Mouse (Mus musculus) small intestine, adult 2 months (tissue): ENCODE measurements around the gene Numb. TPM values are rescaled to one million over a fixed set of nuclear protein-coding genes. Genes with fewer than 3 reads are reported as not detected.

ENCODE experiments used
- H3K27ac ChIP-seq: fragments of 200-500 bp; 2 replicates; pipeline ENCODE4 v1.5.1; 2012; ENCODE audit warnings: low read depth, low read length, control low read depth, inconsistent platforms; ENCODE audit not compliant: insufficient read depth
- H3K27me3 ChIP-seq: fragments of 200-500 bp; 2 replicates; pipeline ENCODE4 v1.6.1; 2012; ENCODE audit warnings: mild to moderate bottlenecking, moderate library complexity, low read length, inconsistent platforms; ENCODE audit not compliant: control insufficient read depth, insufficient read depth
- H3K36me3 ChIP-seq: fragments of 200-500 bp; 2 replicates; pipeline ENCODE4 v1.6.1; 2012; ENCODE audit warnings: mild to moderate bottlenecking, low read length, control low read depth, inconsistent platforms; ENCODE audit not compliant: control insufficient read depth, insufficient read depth
- H3K4me1 ChIP-seq: fragments of 200-500 bp; 2 replicates; pipeline ENCODE4 v1.6.1; 2012; ENCODE audit warnings: low read length, inconsistent platforms, mixed read lengths; ENCODE audit not compliant: control insufficient read depth, insufficient read depth, insufficient read length
- H3K4me3 ChIP-seq: fragments of 200-500 bp; 2 replicates; pipeline ENCODE4 v1.5.1; 2012; ENCODE audit warnings: low read depth, mild to moderate bottlenecking, control low read depth, inconsistent platforms, low read length, moderate library complexity
- CTCF ChIP-seq: fragments of 200-500 bp; IDR thresholded peaks from 2 replicates; pipeline ENCODE4 v1.5.1; 2012; ENCODE audit warnings: low read depth, mild to moderate bottlenecking, control low read depth, inconsistent platforms, low read length, moderate library complexity, mixed read lengths; ENCODE audit not compliant: insufficient replicate concordance, insufficient read length; ENCODE audit errors: extremely low read depth
- POLR2A ChIP-seq: fragments of 200-500 bp; IDR thresholded peaks from 2 replicates; pipeline ENCODE4 v1.6.1; 2012; ENCODE audit warnings: low read depth, mild to moderate bottlenecking, control low read depth, inconsistent platforms, low read length, moderate library complexity
- WGBS: fragments of 180-500 bp; shearing (Covaris S2); methylation state at CpG from one replicate; pipeline ENCODE4 v1.1.7; 2018; 5-methylcytosine and 5-hydroxymethylcytosine counted together
- polyA plus RNA-seq: library from polyadenylated mRNA; depleted of rRNA; stranded (reverse); fragments of >200 nt; gene quantifications from 2 replicates; pipeline ENCODE4 v1.2.3, GENCODE M21; 2012

The Numb gene
- polyA plus RNA-seq, 1 experiment: 141 TPM

- Histone ChIP-seq H3K27me3 (no peaks in the 10 kb centered on the region), H3K4me1 (no peaks in the 10 kb centered on the region), H3K36me3 (no peaks in the 10 kb centered on the region), H3K27ac (no peak overlapping the region), H3K4me3 (no peak overlapping the region)
- WGBS: 87% methylated on average over 12 of the region's 12 CpGs
- TF ChIP-seq CTCF (no peak), POLR2A (no peak)
Observed at GRCm38 (mm10) chr12:83775621-83776020, 146.1 kb downstream of the Numb start.

GRCm38 (mm10) chr12:83770418-83771256 lies 151.1 kb downstream of the Numb start:
- H3K27ac ChIP-seq: no peak overlapping the region
- WGBS: 32% methylated on average over 25 of the region's 25 CpGs

GRCm38 (mm10) chr12:83768235-83768899 lies 153.4 kb downstream of the Numb start:
- Histone ChIP-seq H3K27me3 (no peaks in the 10 kb centered on the region; the same call in 1 of the 2 replicates), H3K36me3 (no peaks in the 10 kb centered on the region), H3K4me1 (peaks cover under 1% of the 10 kb centered on the region; the same call in 1 of the 2 replicates), H3K27ac (no peak overlapping the region), H3K4me3 (no peak overlapping the region)
- no peak for TF ChIP-seq CTCF
- TF ChIP-seq POLR2A: no peak
- WGBS: 73% methylated on average over 14 of the region's 14 CpGs

More at GRCm38 (mm10) chr12:83770418-83771256, 151.1 kb downstream of the Numb start:
- Histone ChIP-seq H3K27me3 (no peaks in the 10 kb centered on the region), H3K4me3 (no peak overlapping the region), H3K4me1 (no peaks in the 10 kb centered on the region), H3K36me3 (no peaks in the 10 kb centered on the region)
- TF ChIP-seq POLR2A (no peak), CTCF (peak; percentile 81; the same call in 1 of the 2 replicates)

GRCm38 (mm10) chr12:83767833-83768232 lies 153.9 kb downstream of the Numb start:
- 77% methylated on average over 9 of the region's 9 CpGs for WGBS
- no peak overlapping the region for H3K4me3 ChIP-seq
- TF ChIP-seq POLR2A (no peak), CTCF (no peak)
- H3K36me3 ChIP-seq: no peaks in the 10 kb centered on the region
- H3K4me1 ChIP-seq: peaks cover 2% of the 10 kb centered on the region
- no peak overlapping the region for H3K27ac ChIP-seq
- no peaks in the 10 kb centered on the region; the same call in 1 of the 2 replicates for H3K27me3 ChIP-seq

GRCm38 (mm10) chr12:83765965-83766603 lies 155.7 kb downstream of the Numb start:
- H3K27ac ChIP-seq: no peak overlapping the region
- 92% methylated on average over 13 of the region's 13 CpGs for WGBS
- H3K4me1 ChIP-seq: peaks cover 4% of the 10 kb centered on the region
- no peak overlapping the region for H3K4me3 ChIP-seq
- TF ChIP-seq POLR2A (no peak), CTCF (no peak)
- no peaks in the 10 kb centered on the region for H3K36me3 ChIP-seq
- H3K27me3 ChIP-seq: no peaks in the 10 kb centered on the region; the same call in 1 of the 2 replicates

- no peak for TF ChIP-seq CTCF
- no peak for TF ChIP-seq POLR2A
- WGBS: 37% methylated on average over 10 of the region's 10 CpGs
- H3K27me3 ChIP-seq: no peaks in the 10 kb centered on the region; the same call in 1 of the 2 replicates
- H3K4me1 ChIP-seq: peaks cover 4% of the 10 kb centered on the region
- no peaks in the 10 kb centered on the region for H3K36me3 ChIP-seq
- H3K27ac ChIP-seq: peak overlapping the region; percentile 14; the same call in 1 of the 2 replicates
- no peak overlapping the region for H3K4me3 ChIP-seq
Observed at GRCm38 (mm10) chr12:83764519-83764918, 157.2 kb downstream of the Numb start.
